Comparison of ENCODE assay signal across 9 mouse cellular contexts in the genomic region with DNA sequence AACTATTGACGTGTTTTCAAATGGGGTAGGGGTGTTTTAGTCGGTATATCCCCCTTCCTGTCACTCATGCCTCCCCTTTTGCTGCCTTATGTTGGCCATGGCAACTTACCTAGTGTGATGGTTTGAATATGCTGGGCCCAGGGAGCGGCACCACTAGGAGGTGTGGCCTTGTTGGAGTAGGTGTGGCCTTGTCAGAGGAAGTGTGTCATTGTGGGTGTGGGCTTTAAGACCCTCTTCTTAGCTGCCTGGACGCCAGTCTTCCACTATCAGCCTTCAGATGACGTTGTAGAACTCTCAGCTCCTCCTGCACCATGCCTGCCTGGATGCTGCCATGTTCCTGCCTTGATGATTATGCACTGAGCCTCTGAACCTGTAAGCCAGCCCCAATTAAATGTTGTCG. TPM values are rescaled to one million over a fixed set of nuclear protein-coding genes. Genes with fewer than 3 reads are reported as not detected.
DNase-seq lines count a peak whose midpoint lies in the region; ATAC-seq and TF ChIP-seq lines count a peak whose summit lies in the region.
"Had no signal": no experiment of that assay in that cellular context is flagged by ENCODE, and none has a peak within 500 bp of the region (broad histone marks: within the 10 kb centered on the region; RNA-seq: fewer than 3 reads in every experiment).

A gene (minus strand): TSS at position 162 of the 400 bp plus-strand sequence.

- no peak within 1 kb of the TSS for H3K27ac ChIP-seq in kidney, postnatal 0 days
- no peak within 1 kb of the TSS for H3K27ac ChIP-seq in neural tube, embryonic 13.5 days (replicated peaks)

- H3K27me3 ChIP-seq in kidney, postnatal 0 days (ENCODE audit: insufficient read depth, low read length) = no peaks in the 10 kb centered on the region
- no peaks in the 10 kb centered on the region for H3K27me3 ChIP-seq in neural tube, embryonic 13.5 days

- no peaks in the 10 kb centered on the region for H3K4me1 ChIP-seq in kidney, postnatal 0 days (replicated peaks; ENCODE audit: insufficient read depth, low read length)
- H3K4me1 ChIP-seq in neural tube, embryonic 13.5 days (replicated peaks) = peaks cover 6% of the 10 kb centered on the region; the same call in 1 of the 2 replicates

- ATAC-seq in kidney, postnatal 0 days (replicated peaks; ENCODE audit: low FRiP score, low read depth) = no peak
- no peak for ATAC-seq in neural tube, embryonic 13.5 days (ENCODE audit: low read depth)

- no peak for DNase-seq in kidney, postnatal 0 days (ENCODE audit: low spot score)
- no peak for DNase-seq in kidney, adult 11 months
- no peak for DNase-seq in adrenal gland, postnatal 36 days
- DNase-seq in gonadal fat pad, adult 2 months (ENCODE audit: low read depth) = no peak
- no peak for DNase-seq in layer of hippocampus, postnatal 14 days (ENCODE audit: low spot score in 2 of 2)
- no peak for DNase-seq in right cerebral cortex, postnatal 36 days (ENCODE audit: low spot score in 2 of 2)
- no peak for DNase-seq in embryo, embryonic 10.5 days (ENCODE audit: low spot score)

- 79% methylated on average over 6 of the region's 6 CpGs for WGBS in kidney, postnatal 0 days
- WGBS in neural tube, embryonic 13.5 days = 72% methylated on average over 6 of the region's 6 CpGs

- no peak within 1 kb of the TSS for H3K4me2 ChIP-seq in kidney, postnatal 0 days (ENCODE audit: low read length)
- H3K4me2 ChIP-seq in neural tube, embryonic 13.5 days = no peak within 1 kb of the TSS

- H3K9me3 ChIP-seq in kidney, postnatal 0 days (replicated peaks; ENCODE audit: low read length) = no peaks in the 10 kb centered on the region
- no peaks in the 10 kb centered on the region for H3K9me3 ChIP-seq in neural tube, embryonic 13.5 days

- no peaks in the 10 kb centered on the region for H3K36me3 ChIP-seq in kidney, postnatal 0 days (ENCODE audit: insufficient read depth, low read length)
- no peaks in the 10 kb centered on the region for H3K36me3 ChIP-seq in neural tube, embryonic 13.5 days

- no peak within 1 kb of the TSS for H3K9ac ChIP-seq in kidney, postnatal 0 days (ENCODE audit: low read depth, low read length)
- H3K9ac ChIP-seq in neural tube, embryonic 13.5 days = no peak within 1 kb of the TSS

- H3K4me3 ChIP-seq in kidney, postnatal 0 days (replicated peaks; ENCODE audit: low read depth, low read length) = no peak within 1 kb of the TSS
- H3K4me3 ChIP-seq in neural tube, embryonic 13.5 days = no peak within 1 kb of the TSS
- H3K4me3 ChIP-seq: megakaryocyte, embryonic 14.5 days had no signal

- TF ChIP-seq CTCF in kidney, postnatal 0 days (IDR thresholded peaks at IDR 0.05; ENCODE audit: low read depth) = no peak

RNA-seq across cellular contexts. Expression of the gene that starts here (rescaled TPM):
- 37.9 and 38.8 TPM in 2 replicates for polyA plus RNA-seq in kidney, postnatal 0 days (2015; fragmentation: Nextera tagmentation; extraction: Ambion mirVana)
- total RNA-seq in adrenal gland, postnatal 36 days (2021) = 10 to 100 TPM; 18.3 to 22.5 TPM
- polyA plus RNA-seq in gonadal fat pad, adult 2 months (2012; rRNA removed) = 14.6 and 16.9 TPM in 2 replicates
- 10 to 100 TPM; 39.5 to 40.3 TPM for total RNA-seq in layer of hippocampus, postnatal 14 days (2021)
- polyA plus RNA-seq in neural tube, embryonic 13.5 days (2015; fragmentation: Nextera tagmentation; extraction: Ambion mirVana) = 51.7 and 60.2 TPM in 2 replicates
